Mouse (Mus musculus): ENCODE data around the gene Gm20390. TPM values are rescaled to one million over a fixed set of nuclear protein-coding genes. Genes with fewer than 3 reads are reported as not detected.
"Not testable (repeated sequence)": the region's sequence is repeated elsewhere in the genome, so short reads cannot be mapped to it uniquely, and the experiment has no call there.

Gm20390 gene
- polyA plus RNA-seq, 1 experiment, result 49.0 TPM

DNA sequence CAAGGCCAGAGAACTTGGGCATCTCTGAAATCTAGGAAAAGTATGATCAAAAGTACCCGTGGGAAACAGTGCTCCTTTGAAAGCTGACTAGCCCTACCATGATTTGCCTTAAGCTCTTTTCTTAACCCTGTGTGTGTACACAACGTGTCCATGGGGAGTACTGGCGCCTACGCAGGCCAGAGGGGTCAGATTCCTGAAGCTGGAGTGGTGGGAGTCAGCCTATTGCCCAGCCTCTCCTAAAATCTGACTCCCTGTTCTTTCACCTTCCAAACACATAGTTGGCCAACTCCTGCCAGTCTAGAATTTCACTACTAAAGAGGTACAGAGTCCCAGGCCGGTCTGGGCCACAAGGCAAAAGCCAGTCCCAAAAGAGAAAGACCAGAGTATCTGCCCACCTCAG is 15.7 kb downstream of the Gm20390 start:
- peaks cover 16% of the 10 kb centered on the region for H3K4me1 ChIP-seq (ENCODE audit: control insufficient read depth, insufficient read depth, low read length)
- H3K4me3 ChIP-seq (ENCODE audit: insufficient read depth, low read length), result no peak overlapping the region
- TF ChIP-seq CTCF (IDR thresholded peaks at IDR 0.05; ENCODE audit: low read depth, low read length) (no peak), POLR2A (IDR thresholded peaks at IDR 0.05; ENCODE audit: borderline replicate concordance, low read depth, low read length) (no peak)
- H3K27ac ChIP-seq (ENCODE audit: insufficient read depth, low read depth, low read length), result no peak overlapping the region

DNA sequence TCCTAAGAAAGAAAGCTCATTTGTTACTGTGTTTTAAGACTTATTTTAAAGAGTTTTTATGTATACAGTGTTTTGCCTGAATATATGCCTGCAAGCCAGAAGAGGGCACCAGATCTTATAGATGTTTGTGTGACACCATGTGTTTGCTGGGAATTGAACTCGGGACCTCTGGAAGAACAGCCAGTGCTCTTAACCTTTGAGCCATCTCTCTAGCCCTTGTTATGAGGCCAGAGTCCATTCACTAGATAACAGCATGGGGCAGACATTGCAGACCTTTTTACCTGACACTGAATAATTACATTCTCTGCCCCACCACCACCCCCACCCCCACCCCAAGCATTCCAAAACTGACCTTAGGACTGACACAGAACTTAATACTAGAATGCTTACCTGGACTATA is 18.0 kb downstream of the Gm20390 start:
- no peak overlapping the region for H3K4me3 ChIP-seq (ENCODE audit: insufficient read depth, low read length)
- peaks cover 7% of the 10 kb centered on the region for H3K4me1 ChIP-seq (ENCODE audit: control insufficient read depth, insufficient read depth, low read length)
- TF ChIP-seq CTCF (IDR thresholded peaks at IDR 0.05; ENCODE audit: low read depth, low read length) (no peak), POLR2A (IDR thresholded peaks at IDR 0.05; ENCODE audit: borderline replicate concordance, low read depth, low read length) (no peak)
- H3K27ac ChIP-seq (ENCODE audit: insufficient read depth, low read depth, low read length), result no peak overlapping the region

GRCm38 (mm10) chr11:93948887-93949567 is 19.1 kb downstream of the Gm20390 start:
- no peak for TF ChIP-seq CTCF (IDR thresholded peaks at IDR 0.05; ENCODE audit: low read depth, low read length)
- no peak for TF ChIP-seq POLR2A (IDR thresholded peaks at IDR 0.05; ENCODE audit: borderline replicate concordance, low read depth, low read length)
- H3K4me1 ChIP-seq (ENCODE audit: control insufficient read depth, insufficient read depth, low read length), result peaks cover 4% of the 10 kb centered on the region
- H3K27ac ChIP-seq (ENCODE audit: insufficient read depth, low read depth, low read length), result no peak overlapping the region
- no peak overlapping the region for H3K4me3 ChIP-seq (ENCODE audit: insufficient read depth, low read length)

DNA sequence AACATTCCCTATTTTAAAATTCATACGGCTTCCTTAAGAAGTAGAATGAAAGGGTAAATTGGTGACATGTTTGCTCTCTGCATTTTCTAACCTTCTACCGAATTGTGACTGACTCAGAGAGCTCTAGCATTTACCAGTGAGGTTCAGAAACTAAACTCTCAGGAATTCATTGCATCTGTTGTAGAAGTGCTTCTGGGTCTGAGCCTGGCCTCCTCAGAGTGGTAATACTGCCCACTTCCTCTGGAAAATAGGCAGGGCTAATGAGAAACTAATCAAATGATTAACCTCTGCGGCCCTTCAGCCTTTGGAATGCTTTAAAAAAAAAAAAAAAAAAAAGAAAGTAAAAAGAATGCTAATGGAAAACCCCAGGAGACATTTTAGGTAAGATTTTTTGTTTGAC is 23.1 kb downstream of the Gm20390 start:
- Histone ChIP-seq H3K4me1 (ENCODE audit: control insufficient read depth, insufficient read depth, low read length) (peaks cover 4% of the 10 kb centered on the region), H3K4me3 (ENCODE audit: insufficient read depth, low read length) (no peak overlapping the region), H3K27ac (ENCODE audit: insufficient read depth, low read depth, low read length) (no peak overlapping the region)
- TF ChIP-seq POLR2A (IDR thresholded peaks at IDR 0.05; ENCODE audit: borderline replicate concordance, low read depth, low read length), result no peak
- no peak for TF ChIP-seq CTCF (IDR thresholded peaks at IDR 0.05; ENCODE audit: low read depth, low read length)

- TF ChIP-seq CTCF (IDR thresholded peaks at IDR 0.05; ENCODE audit: low read depth, low read length), result no peak
- no peak for TF ChIP-seq POLR2A (IDR thresholded peaks at IDR 0.05; ENCODE audit: borderline replicate concordance, low read depth, low read length)
- Histone ChIP-seq H3K4me3 (ENCODE audit: insufficient read depth, low read length) (no peak overlapping the region), H3K27ac (ENCODE audit: insufficient read depth, low read depth, low read length) (peak overlapping the region; percentile 13)
These were observed 27.2 kb downstream of the Gm20390 start for GRCm38 (mm10) chr11:93940906-93941305.

DNA sequence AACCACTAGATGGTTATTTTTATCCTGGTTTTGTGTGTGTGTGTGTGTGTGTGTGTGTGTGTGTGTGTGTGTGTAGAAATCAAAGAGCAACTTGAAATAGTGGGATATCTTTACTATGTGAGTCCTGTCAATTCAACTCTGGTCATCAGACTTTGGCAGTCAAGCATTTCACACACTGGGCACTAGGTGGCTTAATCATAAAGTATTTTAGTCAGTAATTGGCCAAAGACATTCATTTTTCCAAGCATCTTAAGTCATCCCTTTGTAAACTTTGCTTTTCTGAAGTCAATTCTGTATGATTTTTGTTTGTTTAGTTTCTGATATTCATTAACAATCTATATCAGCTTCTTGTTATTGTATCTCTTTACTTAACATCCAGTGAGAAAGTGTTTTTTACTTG is 39.0 kb downstream of the Gm20390 start:
- TF ChIP-seq POLR2A (IDR thresholded peaks at IDR 0.05; ENCODE audit: borderline replicate concordance, low read depth, low read length), result no peak
- TF ChIP-seq CTCF (IDR thresholded peaks at IDR 0.05; ENCODE audit: low read depth, low read length), result no peak
- H3K4me3 ChIP-seq (ENCODE audit: insufficient read depth, low read length), result no peak overlapping the region
- no peaks in the 10 kb centered on the region for H3K4me1 ChIP-seq (ENCODE audit: control insufficient read depth, insufficient read depth, low read length)
- no peak overlapping the region for H3K27ac ChIP-seq (ENCODE audit: insufficient read depth, low read depth, low read length)

More at GRCm38 (mm10) chr11:93940906-93941305, 27.2 kb downstream of the Gm20390 start:
- H3K4me1 ChIP-seq (ENCODE audit: control insufficient read depth, insufficient read depth, low read length), result peaks cover 4% of the 10 kb centered on the region

GRCm38 (mm10) chr11:93915019-93915418 is 53.1 kb downstream of the Gm20390 start:
- H3K4me1 ChIP-seq (ENCODE audit: control insufficient read depth, insufficient read depth, low read length); H3K27ac ChIP-seq (ENCODE audit: insufficient read depth, low read depth, low read length); H3K4me3 ChIP-seq (ENCODE audit: insufficient read depth, low read length): not testable (repeated sequence)

- no peak overlapping the region for H3K27ac ChIP-seq (ENCODE audit: insufficient read depth, low read depth, low read length)
- H3K4me3 ChIP-seq (ENCODE audit: insufficient read depth, low read length), result no peak overlapping the region
- TF ChIP-seq POLR2A (IDR thresholded peaks at IDR 0.05; ENCODE audit: borderline replicate concordance, low read depth, low read length), result no peak
- no peak for TF ChIP-seq CTCF (IDR thresholded peaks at IDR 0.05; ENCODE audit: low read depth, low read length)
- H3K4me1 ChIP-seq (ENCODE audit: control insufficient read depth, insufficient read depth, low read length), result no peaks in the 10 kb centered on the region
These were observed 56.5 kb downstream of the Gm20390 start for GRCm38 (mm10) chr11:93911603-93912002.

- TF ChIP-seq POLR2A (IDR thresholded peaks at IDR 0.05; ENCODE audit: borderline replicate concordance, low read depth, low read length), result no peak
- no peak for TF ChIP-seq CTCF (IDR thresholded peaks at IDR 0.05; ENCODE audit: low read depth, low read length)
- H3K27ac ChIP-seq (ENCODE audit: insufficient read depth, low read depth, low read length), result no peak overlapping the region
- H3K4me1 ChIP-seq (ENCODE audit: control insufficient read depth, insufficient read depth, low read length), result no peaks in the 10 kb centered on the region
- no peak overlapping the region for H3K4me3 ChIP-seq (ENCODE audit: insufficient read depth, low read length)
These were observed 59.3 kb downstream of the Gm20390 start for GRCm38 (mm10) chr11:93908829-93909228.

- H3K4me3 ChIP-seq (ENCODE audit: insufficient read depth, low read length), result no peak overlapping the region
- no peaks in the 10 kb centered on the region for H3K4me1 ChIP-seq (ENCODE audit: control insufficient read depth, insufficient read depth, low read length)
- no peak overlapping the region for H3K27ac ChIP-seq (ENCODE audit: insufficient read depth, low read depth, low read length)
- TF ChIP-seq POLR2A (IDR thresholded peaks at IDR 0.05; ENCODE audit: borderline replicate concordance, low read depth, low read length), result no peak
- no peak for TF ChIP-seq CTCF (IDR thresholded peaks at IDR 0.05; ENCODE audit: low read depth, low read length)
These were observed 60.3 kb downstream of the Gm20390 start for GRCm38 (mm10) chr11:93907839-93908238.

- TF ChIP-seq CTCF (IDR thresholded peaks at IDR 0.05; ENCODE audit: low read depth, low read length) (no peak), POLR2A (IDR thresholded peaks at IDR 0.05; ENCODE audit: borderline replicate concordance, low read depth, low read length) (no peak)
- Histone ChIP-seq H3K27ac (ENCODE audit: insufficient read depth, low read depth, low read length) (no peak overlapping the region), H3K4me3 (ENCODE audit: insufficient read depth, low read length) (no peak overlapping the region), H3K4me1 (ENCODE audit: control insufficient read depth, insufficient read depth, low read length) (no peaks in the 10 kb centered on the region)
These were observed 61.3 kb downstream of the Gm20390 start for GRCm38 (mm10) chr11:93906834-93907233.

Other genes starting within 250 kb of the Gm20390 start
- 10.3 and 10.5 TPM in 2 replicates for gene Utp18, start 82.5 kb downstream of the Gm20390 start, polyA plus RNA-seq (2012; ENCODE audit: insufficient read depth, insufficient read length, missing spikeins)
- 25.9 and 34.1 TPM in 2 replicates for gene Mbtd1, start 82.4 kb downstream of the Gm20390 start, polyA plus RNA-seq (2012; ENCODE audit: insufficient read depth, insufficient read length, missing spikeins)
- 171 and 184 TPM in 2 replicates for gene Nme2, start 12.0 kb downstream of the Gm20390 start, polyA plus RNA-seq (2012; ENCODE audit: insufficient read depth, insufficient read length, missing spikeins)
- gene Nme1, start 228 bp upstream of the Gm20390 start, polyA plus RNA-seq (2012; ENCODE audit: insufficient read depth, insufficient read length, missing spikeins), result 14.4 and 23.0 TPM in 2 replicates
- 62.3 and 62.4 TPM in 2 replicates for gene Spag9, start 27.8 kb upstream of the Gm20390 start, polyA plus RNA-seq (2012; ENCODE audit: insufficient read depth, insufficient read length, missing spikeins)
- 16.7 and 17.1 TPM in 2 replicates for gene Tob1, start 243.2 kb upstream of the Gm20390 start, polyA plus RNA-seq (2012; ENCODE audit: insufficient read depth, insufficient read length, missing spikeins)

All from bone marrow macrophage, adult 2 months (primary cell).